Mouse (Mus musculus) stomach, embryonic 16.5 days (tissue): ENCODE results near the gene Cmc1. TPM values are rescaled to one million over a fixed set of nuclear protein-coding genes. Genes with fewer than 3 reads are reported as not detected.

Experiments
- ATAC-seq: fragments of 200-750 bp; cut with Nextera tagmentation; 2 replicates; pipeline ENCODE4 v1.8.0; 2017; ENCODE audit warnings: moderate number of reproducible peaks, moderate TSS enrichment; ENCODE audit not compliant: insufficient read depth, low FRiP score
- H3K27ac ChIP-seq: fragments of 300-500 bp; sonication (generic); 2 replicates; pipeline ENCODE4 v1.5.1; 2014; ENCODE audit warnings: low read length
- H3K27me3 ChIP-seq: fragments of 300-500 bp; sonication (generic); 2 replicates; pipeline ENCODE4 v1.6.1; 2014; ENCODE audit warnings: low read length, control low read depth, mixed read lengths; ENCODE audit not compliant: control insufficient read depth, insufficient read depth
- H3K36me3 ChIP-seq: fragments of 300-500 bp; sonication (generic); 2 replicates; pipeline ENCODE4 v1.6.1; 2014; ENCODE audit warnings: low read length; ENCODE audit not compliant: control insufficient read depth, insufficient read depth
- H3K4me1 ChIP-seq: fragments of 300-500 bp; sonication (generic); 2 replicates; pipeline ENCODE4 v1.6.1; 2014; ENCODE audit warnings: low read length, control low read depth, mixed read lengths; ENCODE audit not compliant: control insufficient read depth, insufficient read depth
- H3K4me2 ChIP-seq: fragments of 300-500 bp; sonication (generic); 2 replicates; pipeline ENCODE4 v1.6.1; 2014; ENCODE audit warnings: low read depth, low read length, mixed read lengths
- H3K4me3 ChIP-seq: fragments of 300-500 bp; sonication (generic); replicated peaks from 2 replicates; pipeline ENCODE4 v1.5.1; 2014; ENCODE audit warnings: mild to moderate bottlenecking, low read length
- H3K9ac ChIP-seq: fragments of 300-500 bp; sonication (generic); 2 replicates; pipeline ENCODE4 v1.6.1; 2014; ENCODE audit warnings: low read length
- H3K9me3 ChIP-seq: fragments of 300-500 bp; sonication (generic); replicated peaks from 2 replicates; pipeline ENCODE4 v1.6.1; 2016; ENCODE audit warnings: low read length, control low read depth; ENCODE audit not compliant: control insufficient read depth
- WGBS: fragments of 180-500 bp; shearing (Covaris S2); extraction: QIAGEN DNeasy Blood & Tissue Kit; methylation state at CpG from one replicate; pipeline ENCODE4 v1.1.7; 2014; 5-methylcytosine and 5-hydroxymethylcytosine counted together
- polyA plus RNA-seq: library from polyadenylated mRNA; unstranded; fragments of >200 nt; fragmentation: Nextera tagmentation; extraction: Ambion mirVana; gene quantifications from 2 replicates; pipeline ENCODE4 v1.2.1, GENCODE M21; 2015

Cmc1 gene
- polyA plus RNA-seq, 1 experiment from 2014 or later = 49.8 TPM

GRCm38 (mm10) chr9:118179136-118180025, 29.4 kb upstream of the Cmc1 start:
- Histone ChIP-seq H3K27me3 (no peaks in the 10 kb centered on the region), H3K9me3 (no peaks in the 10 kb centered on the region), H3K9ac (no peak overlapping the region), H3K4me3 (no peak overlapping the region), H3K36me3 (no peaks in the 10 kb centered on the region), H3K27ac (no peak overlapping the region), H3K4me1 (no peaks in the 10 kb centered on the region), H3K4me2 (no peak overlapping the region)
- WGBS = 85% methylated on average over 18 of the region's 18 CpGs
- no peak for ATAC-seq

GRCm38 (mm10) chr9:118176687-118177086, 26.7 kb upstream of the Cmc1 start:
- WGBS = 85% methylated on average over 3 of the region's 3 CpGs
- no peaks in the 10 kb centered on the region for H3K36me3 ChIP-seq
- H3K27me3 ChIP-seq = no peaks in the 10 kb centered on the region
- H3K27ac ChIP-seq = no peak overlapping the region
- H3K9ac ChIP-seq = no peak overlapping the region
- no peaks in the 10 kb centered on the region for H3K4me1 ChIP-seq
- ATAC-seq = no peak
- no peak overlapping the region for H3K4me2 ChIP-seq
- no peaks in the 10 kb centered on the region for H3K9me3 ChIP-seq
- H3K4me3 ChIP-seq = no peak overlapping the region

DNA sequence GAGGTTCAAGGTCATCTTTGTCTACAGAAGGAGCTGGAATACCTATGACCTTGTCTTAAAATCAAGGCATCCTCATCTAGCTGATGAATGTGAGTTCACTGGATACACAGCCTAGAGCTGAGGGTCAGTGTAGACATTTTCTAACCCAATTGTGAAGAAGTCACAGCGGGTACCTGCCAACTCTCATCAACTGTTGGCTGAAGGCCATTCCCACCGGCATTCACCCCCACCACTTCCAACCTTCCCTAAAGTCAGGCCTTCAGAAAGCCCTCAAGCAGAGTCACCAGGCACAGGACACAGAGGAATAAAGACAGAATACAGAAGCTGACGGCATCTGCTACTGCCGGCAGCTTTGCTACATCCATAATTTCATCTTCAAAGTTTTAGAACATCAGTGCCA, 25.4 kb upstream of the Cmc1 start:
- no peak overlapping the region for H3K4me3 ChIP-seq
- H3K9ac ChIP-seq = no peak overlapping the region
- H3K4me1 ChIP-seq = no peaks in the 10 kb centered on the region
- ATAC-seq = no peak
- no peaks in the 10 kb centered on the region for H3K36me3 ChIP-seq
- H3K4me2 ChIP-seq = no peak overlapping the region
- 89% methylated on average over 4 of the region's 4 CpGs for WGBS
- H3K9me3 ChIP-seq = no peaks in the 10 kb centered on the region
- H3K27ac ChIP-seq = no peak overlapping the region
- H3K27me3 ChIP-seq = no peaks in the 10 kb centered on the region

- H3K27ac ChIP-seq = no peak overlapping the region
- ATAC-seq = no peak
- H3K27me3 ChIP-seq = no peaks in the 10 kb centered on the region
- 81% methylated on average over 4 of the region's 4 CpGs for WGBS
- no peaks in the 10 kb centered on the region for H3K4me1 ChIP-seq
- no peak overlapping the region for H3K4me3 ChIP-seq
- no peak overlapping the region for H3K4me2 ChIP-seq
- no peak overlapping the region for H3K9ac ChIP-seq
- no peaks in the 10 kb centered on the region for H3K36me3 ChIP-seq
- no peaks in the 10 kb centered on the region for H3K9me3 ChIP-seq
Measured at GRCm38 (mm10) chr9:118173086-118173485, 23.1 kb upstream of the Cmc1 start.

DNA sequence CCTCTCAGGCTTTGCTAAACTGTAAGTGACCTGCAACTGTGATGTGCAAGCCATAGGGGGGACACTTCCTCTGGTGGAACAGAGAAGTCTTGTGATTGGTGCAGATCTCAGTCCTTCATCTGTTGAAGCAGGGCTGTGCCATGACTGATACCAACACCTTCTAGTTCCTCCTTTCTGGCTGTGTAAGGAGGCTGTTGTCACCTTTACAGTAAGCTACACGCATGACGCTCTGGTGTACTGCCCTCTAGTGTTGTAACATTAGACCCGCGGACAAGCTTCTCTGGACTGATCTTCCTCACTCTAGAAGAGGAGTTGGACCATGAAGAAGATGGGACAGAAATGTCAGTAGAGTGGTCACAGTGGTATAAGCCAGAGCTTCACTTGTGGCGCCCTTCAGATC, 18.6 kb upstream of the Cmc1 start:
- Histone ChIP-seq H3K4me2 (no peak overlapping the region), H3K27me3 (no peaks in the 10 kb centered on the region), H3K9ac (no peak overlapping the region), H3K4me3 (no peak overlapping the region), H3K36me3 (no peaks in the 10 kb centered on the region), H3K9me3 (no peaks in the 10 kb centered on the region), H3K4me1 (no peaks in the 10 kb centered on the region), H3K27ac (no peak overlapping the region)
- 56% methylated on average over 5 of the region's 5 CpGs for WGBS
- ATAC-seq = no peak

- 87% methylated on average over 6 of the region's 6 CpGs for WGBS
- Histone ChIP-seq H3K27ac (no peak overlapping the region), H3K9ac (no peak overlapping the region), H3K4me1 (no peaks in the 10 kb centered on the region), H3K36me3 (no peaks in the 10 kb centered on the region), H3K27me3 (no peaks in the 10 kb centered on the region), H3K4me3 (no peak overlapping the region), H3K9me3 (no peaks in the 10 kb centered on the region), H3K4me2 (no peak overlapping the region)
- no peak for ATAC-seq
Measured at GRCm38 (mm10) chr9:118167606-118168005, 17.6 kb upstream of the Cmc1 start.

GRCm38 (mm10) chr9:118161536-118161935, 11.6 kb upstream of the Cmc1 start:
- Histone ChIP-seq H3K4me2 (no peak overlapping the region), H3K9me3 (no peaks in the 10 kb centered on the region), H3K4me3 (no peak overlapping the region), H3K36me3 (no peaks in the 10 kb centered on the region), H3K9ac (no peak overlapping the region), H3K4me1 (no peaks in the 10 kb centered on the region), H3K27me3 (no peaks in the 10 kb centered on the region), H3K27ac (no peak overlapping the region)
- no peak for ATAC-seq
- WGBS = 89% methylated on average over 6 of the region's 6 CpGs

DNA sequence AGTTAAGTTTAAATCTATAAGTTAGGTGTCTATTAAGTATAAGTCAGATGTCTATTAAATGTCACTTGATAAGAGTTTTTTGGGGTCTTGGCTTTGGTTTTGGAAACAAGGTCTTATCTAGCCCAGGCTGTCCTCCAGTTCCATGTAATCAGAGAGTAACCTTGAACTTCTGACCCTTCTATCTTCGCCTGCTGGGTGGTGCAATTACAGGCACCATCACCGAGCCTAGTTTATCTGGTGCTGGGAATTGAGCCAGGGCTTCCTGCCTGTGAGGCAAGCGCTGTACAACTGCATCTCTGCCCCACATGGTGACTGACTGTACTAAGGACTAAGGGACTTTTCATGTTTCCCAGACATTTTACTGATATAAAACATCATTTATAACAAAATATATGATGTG, 10.0 kb upstream of the Cmc1 start:
- Histone ChIP-seq H3K9me3 (no peaks in the 10 kb centered on the region), H3K27me3 (no peaks in the 10 kb centered on the region), H3K4me2 (no peak overlapping the region), H3K4me1 (no peaks in the 10 kb centered on the region), H3K27ac (no peak overlapping the region), H3K36me3 (no peaks in the 10 kb centered on the region), H3K9ac (no peak overlapping the region), H3K4me3 (no peak overlapping the region)
- no peak for ATAC-seq
- WGBS = 49% methylated on average over 3 of the region's 3 CpGs

- WGBS = 92% methylated on average over 4 of the region's 4 CpGs
- Histone ChIP-seq H3K36me3 (no peaks in the 10 kb centered on the region), H3K4me1 (no peaks in the 10 kb centered on the region), H3K4me2 (no peak overlapping the region), H3K4me3 (no peak overlapping the region), H3K27ac (no peak overlapping the region), H3K27me3 (no peaks in the 10 kb centered on the region), H3K9me3 (no peaks in the 10 kb centered on the region), H3K9ac (no peak overlapping the region)
- no peak for ATAC-seq
Measured at GRCm38 (mm10) chr9:118158201-118158600, 8.2 kb upstream of the Cmc1 start.
